Mouse (Mus musculus): ENCODE results near the gene Aifm3.

DNA sequence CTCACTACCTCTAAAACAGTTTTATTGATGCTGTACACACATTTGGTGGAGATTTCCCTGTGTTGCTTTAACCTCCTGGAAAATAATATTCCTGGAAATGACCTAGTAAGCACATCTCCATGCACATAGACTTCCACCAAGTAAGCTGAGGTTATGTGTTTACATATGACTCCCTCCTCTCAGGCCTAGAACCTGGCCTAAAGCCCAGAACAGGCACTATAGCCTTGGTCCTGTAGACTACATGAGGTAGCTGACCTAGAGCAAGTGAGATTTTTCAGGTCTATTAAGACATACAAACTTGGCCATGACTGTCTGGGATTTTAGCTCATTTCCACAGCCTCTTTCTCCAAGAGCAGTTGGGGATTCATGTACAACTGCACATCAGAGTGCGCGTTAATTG lies 20.7 kb downstream of the Aifm3 start:
- TF ChIP-seq CTCF (IDR thresholded peaks at IDR 0.05; ENCODE audit: low read depth, low read length) (no peak), POLR2AphosphoS5 (IDR thresholded peaks at IDR 0.05; ENCODE audit: insufficient replicate concordance, low read depth, low read length) (no peak)

All from G1E (cell line).